Comparison of ENCODE assay signal across 25 mouse cellular contexts in genomic region chr13:43325427-43325826, GRCm38 (mm10).
"Had no signal": no experiment of that assay in that cellular context is flagged by ENCODE, and none has a peak within 500 bp of the region (broad histone marks: within the 10 kb centered on the region; RNA-seq: fewer than 3 reads in every experiment).

No protein-coding gene starts in this region.

- H3K4me3 ChIP-seq: gastrocnemius, adult 2 months; heart, adult 2 months; heart, embryonic 13.5 days; heart, embryonic 15.5 days; hindbrain, embryonic 10.5 days; hindbrain, embryonic 12.5 days; intestine, embryonic 15.5 days; layer of hippocampus, adult 2 months; limb, embryonic 13.5 days; limb, embryonic 15.5 days; liver, embryonic 12.5 days had no signal

- H3K9me3 ChIP-seq: heart, embryonic 15.5 days; hindbrain, embryonic 10.5 days; hindbrain, embryonic 12.5 days; intestine, embryonic 15.5 days; limb, embryonic 13.5 days; limb, embryonic 15.5 days; liver, embryonic 12.5 days had no signal

- H3K36me3 ChIP-seq: heart, embryonic 13.5 days; heart, embryonic 15.5 days; hindbrain, embryonic 10.5 days; hindbrain, embryonic 12.5 days; intestine, embryonic 15.5 days; limb, embryonic 13.5 days; limb, embryonic 15.5 days; liver, embryonic 12.5 days had no signal

- ATAC-seq: hindbrain, embryonic 16.5 days; inflammation-experienced regulatory T-cells, adult 6 months; intestine, embryonic 15.5 days; intestine, postnatal 0 days; liver, embryonic 12.5 days had no signal

- DNase-seq: gastrocnemius, adult 2 months; gastrocnemius, postnatal 10 days; gastrocnemius, postnatal 25 days; heart, adult 11 months; heart, adult 2 months; heart, postnatal 14 days; heart, postnatal 36 days; kidney, adult 18-20 months; kidney, adult 8-10 months; kidney, postnatal 10 days; kidney, postnatal 25 days; kidney, postnatal 4 days; left cerebral cortex, postnatal 4 days had no signal

- H3K27me3 ChIP-seq: heart, embryonic 13.5 days; heart, embryonic 15.5 days; intestine, embryonic 15.5 days; limb, embryonic 13.5 days; limb, embryonic 15.5 days; liver, embryonic 12.5 days had no signal

- H3K4me1 ChIP-seq: heart, embryonic 13.5 days; heart, embryonic 15.5 days; hindbrain, embryonic 10.5 days; hindbrain, embryonic 12.5 days; intestine, embryonic 15.5 days; limb, embryonic 13.5 days; limb, embryonic 15.5 days; liver, embryonic 12.5 days had no signal
